Mouse (Mus musculus): Measurements from ENCODE around the gene Spen.

GRCm38 (mm10) chr4:141422841-141423240 lies 115.6 kb downstream of the Spen start:
- TF ChIP-seq CTCF (IDR thresholded peaks at IDR 0.05; ENCODE audit: extremely low read depth, insufficient read depth, low read length) (no peak), POLR2A (IDR thresholded peaks at IDR 0.05; ENCODE audit: extremely low read depth, insufficient read depth, low read length) (no peak)
